Mouse (Mus musculus) limb, embryonic 14.5 days (tissue): ENCODE results near the gene Itpkb. TPM values are rescaled to one million over a fixed set of nuclear protein-coding genes. Genes with fewer than 3 reads are reported as not detected.

ENCODE experiments used
- ATAC-seq: fragments of 200-750 bp; cut with Nextera tagmentation; 2 replicates; pipeline ENCODE4 v1.8.0; 2017; ENCODE audit warnings: low read depth, moderate number of reproducible peaks, moderate TSS enrichment; ENCODE audit not compliant: low FRiP score
- DNase-seq: peaks from one replicate; pipeline ENCODE4 v3.0.0-alpha.2; 2015; ENCODE audit warnings: low spot score
- H3K27ac ChIP-seq: fragments of 300-500 bp; sonication (generic); replicated peaks from 2 replicates; pipeline ENCODE4 v1.5.1; 2014; ENCODE audit warnings: low read depth, mild to moderate bottlenecking, low read length, moderate library complexity, mixed read lengths
- H3K27me3 ChIP-seq: fragments of 300-500 bp; sonication (generic); 2 replicates; pipeline ENCODE4 v1.6.1; 2014; ENCODE audit warnings: low read length, mixed read lengths; ENCODE audit not compliant: control insufficient read depth, insufficient read depth
- H3K36me3 ChIP-seq: fragments of 300-500 bp; sonication (generic); 2 replicates; pipeline ENCODE4 v1.6.1; 2014; ENCODE audit warnings: mild to moderate bottlenecking, low read length, moderate library complexity, mixed read lengths; ENCODE audit not compliant: control insufficient read depth, insufficient read depth
- H3K4me1 ChIP-seq: fragments of 300-500 bp; sonication (generic); 2 replicates; pipeline ENCODE4 v1.6.1; 2014; ENCODE audit warnings: antibody characterized with exemption, low read length, mixed read lengths; ENCODE audit not compliant: control insufficient read depth, insufficient read depth
- H3K4me2 ChIP-seq: fragments of 300-500 bp; sonication (generic); replicated peaks from 2 replicates; pipeline ENCODE4 v1.6.1; 2014; ENCODE audit warnings: low read depth, mild to moderate bottlenecking, low read length, moderate library complexity; ENCODE audit not compliant: severe bottlenecking
- H3K4me3 ChIP-seq: fragments of 300-500 bp; sonication (generic); replicated peaks from 2 replicates; pipeline ENCODE4 v1.5.1; 2014; ENCODE audit warnings: low read length
- H3K9ac ChIP-seq: fragments of 300-500 bp; sonication (generic); 2 replicates; pipeline ENCODE4 v1.6.1; 2014; ENCODE audit warnings: mild to moderate bottlenecking, low read depth, low read length, moderate library complexity; ENCODE audit not compliant: severe bottlenecking
- H3K9me3 ChIP-seq: fragments of 300-500 bp; sonication (generic); 2 replicates; pipeline ENCODE4 v1.6.1; 2016; ENCODE audit warnings: low read length; ENCODE audit not compliant: control insufficient read depth
- POLR2A ChIP-seq: fragments of 200-500 bp; IDR thresholded peaks from 2 replicates; pipeline ENCODE4 v1.8.0; 2012; ENCODE audit warnings: inconsistent platforms, mild to moderate bottlenecking, moderate library complexity, borderline replicate concordance; ENCODE audit not compliant: insufficient read depth, insufficient read length; ENCODE audit errors: extremely low read depth
- WGBS: fragments of 180-500 bp; shearing (Covaris S2); extraction: QIAGEN DNeasy Blood & Tissue Kit; methylation state at CpG from one replicate; pipeline ENCODE4 v1.1.7; 2014; 5-methylcytosine and 5-hydroxymethylcytosine counted together
- polyA plus RNA-seq, 2 experiments: library from polyadenylated mRNA; depleted of rRNA in 1 of 2; stranded (reverse) in 1 of 2; unstranded in 1 of 2; fragments of >200 nt; fragmentation: Nextera tagmentation in 1 of 2; extraction: Ambion mirVana in 1 of 2; gene quantifications; 2 replicates each; pipeline versions ENCODE4 v1.2.1 to v1.2.3; 2012 to 2014

Gene Itpkb
- polyA plus RNA-seq, 2 experiments, result 8.4 to 16.2 TPM

DNA sequence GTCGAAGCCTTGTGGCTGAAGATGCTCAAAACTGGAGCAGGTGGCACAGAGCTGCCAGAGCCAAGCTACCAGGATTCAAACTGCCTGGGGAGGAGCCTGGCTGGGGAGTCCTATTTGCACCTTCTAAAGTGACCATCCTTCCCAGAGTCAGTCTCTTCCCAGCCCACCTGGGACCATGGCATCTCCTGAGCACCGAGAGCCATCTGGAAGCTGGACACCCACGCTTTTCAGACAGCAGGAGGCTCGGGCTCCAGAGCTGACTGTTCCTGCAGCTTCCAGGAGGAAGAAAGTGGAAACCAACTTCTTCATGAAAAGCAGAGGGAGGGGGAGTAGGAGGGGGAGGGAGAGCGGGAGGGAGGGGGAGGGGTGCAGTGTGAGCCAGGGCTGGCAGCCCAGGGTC, 135.3 kb downstream of the Itpkb start:
- H3K4me1 ChIP-seq, result no peaks in the 10 kb centered on the region
- WGBS, result 66% methylated on average over 5 of the region's 5 CpGs
- H3K9me3 ChIP-seq, result no peaks in the 10 kb centered on the region
- no peaks in the 10 kb centered on the region for H3K27me3 ChIP-seq
- H3K9ac ChIP-seq, result no peak overlapping the region
- no peak overlapping the region for H3K4me2 ChIP-seq
- H3K36me3 ChIP-seq, result no peaks in the 10 kb centered on the region
- ATAC-seq (no peak), DNase-seq (no peak)
- no peak for TF ChIP-seq POLR2A
- no peak overlapping the region for H3K27ac ChIP-seq
- H3K4me3 ChIP-seq, result no peak overlapping the region

DNA sequence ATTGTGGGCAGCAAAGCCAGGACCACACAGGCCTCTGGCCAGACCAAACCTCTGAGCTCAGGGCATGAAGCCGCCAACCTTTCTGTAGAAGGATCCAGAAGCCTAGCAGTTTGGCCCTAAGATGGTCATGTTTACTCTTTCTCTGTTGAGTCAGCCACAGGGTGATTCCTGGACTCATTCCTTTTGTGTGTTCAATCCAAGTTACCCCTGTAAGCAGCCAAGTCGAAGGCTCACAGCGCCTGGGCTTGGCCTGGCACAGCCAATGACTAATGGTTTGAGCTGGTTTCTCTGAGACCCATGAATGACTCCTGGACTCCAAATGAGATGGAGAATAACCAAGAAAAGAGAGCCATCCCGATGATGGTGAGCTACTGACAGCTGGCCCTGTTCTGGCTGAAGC, 137.7 kb downstream of the Itpkb start:
- WGBS, result 91% methylated on average over 4 of the region's 4 CpGs
- DNase-seq (no peak), ATAC-seq (no peak)
- Histone ChIP-seq H3K27ac (no peak overlapping the region), H3K4me1 (no peaks in the 10 kb centered on the region), H3K27me3 (no peaks in the 10 kb centered on the region), H3K9ac (no peak overlapping the region), H3K36me3 (no peaks in the 10 kb centered on the region), H3K4me2 (no peak overlapping the region), H3K9me3 (no peaks in the 10 kb centered on the region), H3K4me3 (no peak overlapping the region)
- no peak for TF ChIP-seq POLR2A

DNA sequence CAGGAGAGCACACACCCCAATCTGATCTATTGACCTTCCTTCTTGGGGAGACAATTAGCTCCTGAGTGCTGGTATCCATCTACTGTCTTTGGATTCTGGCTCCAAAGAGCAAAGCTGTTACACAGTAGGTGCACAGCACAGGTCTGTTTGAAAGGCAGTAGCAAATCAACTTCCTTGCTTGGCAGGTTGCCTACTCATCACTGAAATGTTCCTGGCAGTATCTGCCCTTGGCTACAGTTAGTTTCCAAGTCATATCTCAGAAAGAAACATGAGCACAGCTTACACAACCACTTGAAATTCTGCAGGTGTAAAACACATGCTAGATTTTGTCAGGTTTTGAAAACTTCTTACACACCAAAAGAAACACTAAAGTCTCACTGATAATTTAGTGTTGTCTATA, 143.3 kb downstream of the Itpkb start:
- no peaks in the 10 kb centered on the region for H3K27me3 ChIP-seq
- H3K4me2 ChIP-seq, result no peak overlapping the region
- ATAC-seq (no peak), DNase-seq (no peak)
- no peaks in the 10 kb centered on the region for H3K9me3 ChIP-seq
- H3K27ac ChIP-seq, result no peak overlapping the region
- H3K36me3 ChIP-seq, result no peaks in the 10 kb centered on the region
- H3K9ac ChIP-seq, result no peak overlapping the region
- no peaks in the 10 kb centered on the region for H3K4me1 ChIP-seq
- H3K4me3 ChIP-seq, result no peak overlapping the region
- TF ChIP-seq POLR2A, result no peak

Other genes with a start within 250 kb of the Itpkb start
- 4.3 and 6.3 TPM in 2 replicates for gene Coq8a, start 130.9 kb upstream of the Itpkb start, polyA plus RNA-seq (2012; rRNA removed)
- 8.1 TPM in 2 replicates for gene Coq8a, start 130.9 kb upstream of the Itpkb start, polyA plus RNA-seq (2014; fragmentation: Nextera tagmentation; extraction: Ambion mirVana)
- 23.0 and 23.4 TPM in 2 replicates for gene Psen2, start 67.0 kb upstream of the Itpkb start, polyA plus RNA-seq (2012; rRNA removed)
- gene Psen2, start 67.0 kb upstream of the Itpkb start, polyA plus RNA-seq (2014; fragmentation: Nextera tagmentation; extraction: Ambion mirVana), result 14.1 and 17.1 TPM in 2 replicates
- gene Stum, start 153.0 kb downstream of the Itpkb start, polyA plus RNA-seq (2012; rRNA removed), result 6.3 TPM in 2 replicates
- 3.9 and 5.8 TPM in 2 replicates for gene Stum, start 153.0 kb downstream of the Itpkb start, polyA plus RNA-seq (2014; fragmentation: Nextera tagmentation; extraction: Ambion mirVana)
- 89.0 and 107 TPM in 2 replicates for gene Parp1, start 238.4 kb downstream of the Itpkb start, polyA plus RNA-seq (2012; rRNA removed)
- 108 and 113 TPM in 2 replicates for gene Parp1, start 238.4 kb downstream of the Itpkb start, polyA plus RNA-seq (2014; fragmentation: Nextera tagmentation; extraction: Ambion mirVana)